Mouse (Mus musculus) testis, adult 2 months (tissue): ENCODE measurements around the gene Gtf3c1.

Experiments
- CTCF ChIP-seq: fragments of 200-500 bp; IDR thresholded peaks from 2 replicates; pipeline ENCODE4 v1.5.1; 2012; ENCODE audit warnings: low read depth, mild to moderate bottlenecking, inconsistent platforms, low read length, moderate library complexity; ENCODE audit not compliant: control insufficient read depth, insufficient read depth, insufficient replicate concordance
- POLR2A ChIP-seq: fragments of 200-500 bp; IDR thresholded peaks from 2 replicates; pipeline ENCODE4 v1.6.1; 2012; ENCODE audit warnings: low read depth, mild to moderate bottlenecking, inconsistent platforms, low read length, moderate library complexity; ENCODE audit not compliant: control insufficient read depth

GRCm38 (mm10) chr7:125637220-125638140 lies 70.1 kb downstream of the Gtf3c1 start:
- TF ChIP-seq POLR2A (no peak), CTCF (no peak)
